Mouse (Mus musculus) cerebellum, adult (tissue): ENCODE results near the gene Kcnj6.
"Not testable (repeated sequence)": the region's sequence is repeated elsewhere in the genome, so short reads cannot be mapped to it uniquely, and the experiment has no call there.

ENCODE experiments used
- ATAC-seq: cut with Nextera tagmentation; 2 replicates; pipeline ENCODE4 v1.9.2; 2017; ENCODE audit warnings: mild to moderate bottlenecking, moderate library complexity, mixed read lengths; ENCODE audit not compliant: insufficient number of reproducible peaks, low FRiP score, low TSS enrichment

Gene Kcnj6

DNA sequence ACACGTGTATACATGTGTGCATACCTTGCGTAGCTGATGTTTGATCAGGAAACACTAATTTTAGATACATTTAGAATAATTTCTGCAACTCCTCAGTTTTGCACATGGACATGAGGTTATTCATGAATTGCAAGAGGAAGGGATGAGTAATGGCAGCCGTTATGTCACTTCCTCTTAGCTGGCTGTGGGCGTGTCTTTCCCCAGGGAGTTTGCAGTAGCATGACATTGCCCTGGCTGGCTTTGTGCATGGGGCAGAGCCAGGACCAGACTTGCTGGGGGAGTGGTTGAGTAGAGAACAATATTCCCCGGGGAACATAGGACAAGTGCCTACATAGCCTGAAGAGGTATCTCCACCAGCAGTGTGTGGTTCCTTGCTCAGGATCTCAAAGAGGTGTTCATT lies 134.0 kb downstream of the Kcnj6 start:
- no peak for ATAC-seq

DNA sequence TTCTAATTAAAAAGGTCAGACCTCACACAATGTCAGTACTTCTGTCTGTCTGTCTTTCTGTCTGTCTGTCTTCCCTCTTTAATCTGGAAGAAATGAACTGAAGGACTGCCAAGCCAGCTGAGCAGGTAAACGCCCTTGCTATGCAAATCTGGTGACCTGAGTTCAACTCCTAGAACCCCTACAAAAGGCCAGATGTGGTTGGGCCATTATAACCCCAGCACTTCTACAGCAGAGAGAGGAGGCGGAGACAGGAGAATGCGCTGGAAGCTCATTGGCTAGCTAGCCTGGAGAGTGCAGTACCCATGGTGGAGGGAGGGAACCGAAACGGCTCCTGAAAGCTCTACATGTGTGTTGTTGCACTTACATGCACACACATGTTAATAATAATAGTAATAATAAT lies 141.5 kb downstream of the Kcnj6 start:
- ATAC-seq: no peak

DNA sequence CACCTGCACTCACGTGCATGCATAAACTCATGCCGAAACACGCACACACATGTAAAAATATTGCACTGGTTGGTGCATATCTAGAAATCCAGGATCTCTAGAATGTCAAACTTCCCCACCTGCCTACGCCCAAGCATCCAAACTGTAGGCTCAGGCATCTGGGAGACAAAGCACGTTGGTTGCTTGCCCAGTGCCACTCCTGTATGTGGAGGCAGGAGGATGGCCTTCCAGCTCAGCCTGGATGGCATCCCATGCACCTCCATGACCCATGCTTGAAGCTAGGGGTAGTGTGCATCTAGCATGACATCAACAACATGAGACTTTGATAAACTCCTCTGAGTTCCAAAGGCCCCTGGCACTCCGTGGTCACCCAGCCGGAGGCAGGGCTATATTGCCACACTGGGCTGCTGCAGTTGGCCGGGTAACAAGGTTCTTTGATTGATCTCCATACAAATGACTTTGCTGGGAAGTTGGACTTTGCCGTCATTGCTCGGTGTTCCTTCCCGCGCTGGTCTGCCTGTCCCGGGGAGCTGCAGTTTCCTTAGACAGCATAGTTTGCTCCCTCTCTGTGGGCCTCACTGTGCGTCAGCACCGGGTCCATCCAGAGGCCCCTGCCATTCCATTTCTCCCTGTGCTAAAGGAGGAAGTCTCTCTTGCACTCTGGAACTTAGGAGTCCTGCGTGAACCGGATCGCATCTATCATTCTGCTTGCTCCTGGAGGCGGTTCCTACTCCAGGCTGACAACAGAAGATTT lies 144.9 kb downstream of the Kcnj6 start:
- ATAC-seq: no peak

DNA sequence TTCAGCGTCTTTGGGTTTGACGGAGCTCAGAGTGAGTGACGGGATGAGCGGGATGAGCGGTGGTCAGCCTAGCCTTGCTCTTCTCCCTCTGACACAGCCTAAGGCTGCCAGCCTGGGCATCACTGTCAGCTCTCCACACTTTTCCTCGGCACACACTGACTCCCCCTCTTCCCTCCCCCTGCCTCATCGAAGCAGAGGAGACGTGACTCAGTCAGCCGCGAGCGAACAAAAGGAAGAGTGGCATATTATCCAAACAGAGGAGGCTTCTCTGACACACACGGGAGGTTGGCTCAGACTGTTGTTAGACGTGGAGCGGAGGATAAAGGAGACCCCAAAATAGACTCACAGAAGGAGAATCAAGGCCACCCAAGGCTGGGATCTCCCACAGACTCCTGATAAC lies 147.1 kb downstream of the Kcnj6 start:
- no peak for ATAC-seq

DNA sequence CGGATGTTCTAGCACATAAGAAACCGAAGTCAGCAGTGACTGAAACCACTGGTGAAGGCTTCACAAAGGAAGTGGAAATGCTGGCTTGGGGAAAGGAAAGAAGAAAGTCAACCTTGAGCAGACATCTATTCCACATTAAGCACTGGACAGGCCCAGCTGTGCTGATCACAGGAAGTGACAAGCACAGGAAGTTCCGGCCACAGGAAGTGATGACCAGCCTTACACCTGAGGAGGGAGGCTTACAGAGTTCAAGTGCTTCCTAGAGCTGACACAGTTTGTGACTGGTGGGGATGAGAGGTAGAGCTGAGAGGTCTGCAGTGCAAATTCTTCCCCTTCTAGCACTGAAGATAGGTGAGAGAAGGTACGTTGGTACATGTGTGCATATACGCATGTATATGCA lies 151.5 kb downstream of the Kcnj6 start:
- no peak for ATAC-seq

DNA sequence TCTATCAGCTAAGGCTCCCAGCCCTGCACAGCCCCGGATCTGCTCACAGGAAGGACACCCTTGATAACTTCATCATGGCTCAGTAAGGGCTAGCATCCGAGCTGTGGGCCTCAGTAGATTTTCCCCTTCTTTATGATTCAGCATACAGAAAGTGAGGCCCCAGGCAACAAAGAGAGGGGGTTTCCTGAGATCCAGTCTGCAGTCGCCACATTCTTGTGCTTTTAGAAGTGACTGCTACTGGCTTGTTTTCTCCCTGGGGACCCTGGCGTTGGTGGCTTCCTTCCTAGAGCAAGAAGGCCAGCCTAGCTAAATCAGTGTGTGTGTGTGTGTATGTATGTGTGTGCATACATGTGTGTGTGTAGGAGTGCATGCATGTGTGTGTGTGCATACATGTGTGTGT lies 152.7 kb downstream of the Kcnj6 start:
- no peak for ATAC-seq

DNA sequence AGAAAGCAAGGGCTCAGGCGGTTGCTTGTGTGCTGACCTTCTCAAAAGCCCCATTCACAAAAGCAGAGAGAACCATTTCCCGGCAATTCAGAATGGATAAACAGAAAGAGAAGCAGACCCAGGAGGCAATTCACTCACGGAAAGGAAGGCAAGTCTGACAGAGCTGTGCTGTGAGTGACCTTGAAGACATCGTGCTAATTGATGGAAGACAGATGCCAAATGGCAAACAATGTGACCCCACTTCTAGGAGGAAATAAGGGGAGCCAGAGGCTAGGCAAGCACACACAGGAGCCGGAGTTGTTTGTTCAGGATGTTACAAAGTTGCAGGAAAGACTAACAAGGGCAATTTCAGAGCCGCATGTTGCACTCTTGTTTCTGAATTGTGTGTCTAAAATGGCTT lies 158.1 kb downstream of the Kcnj6 start:
- ATAC-seq: no peak

DNA sequence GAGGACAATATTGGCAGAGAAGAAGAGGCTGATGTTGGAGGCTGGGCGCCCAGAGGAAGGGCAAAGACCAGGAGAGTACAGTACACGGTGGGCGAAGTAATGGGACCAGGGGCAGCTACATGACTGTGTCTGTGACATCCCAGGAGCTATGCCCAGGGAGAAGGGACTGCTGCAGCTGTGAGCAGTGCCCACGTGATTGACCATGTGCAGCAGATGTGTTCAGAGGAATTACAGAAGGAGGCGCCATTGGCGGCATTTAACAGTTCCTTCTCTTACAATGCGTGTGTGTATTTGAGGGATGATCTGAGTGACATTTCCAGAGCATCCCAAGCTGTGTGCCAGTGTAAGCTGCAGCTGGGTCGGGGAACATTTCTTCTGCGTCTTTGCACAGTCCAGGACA lies 159.6 kb downstream of the Kcnj6 start:
- no peak for ATAC-seq

DNA sequence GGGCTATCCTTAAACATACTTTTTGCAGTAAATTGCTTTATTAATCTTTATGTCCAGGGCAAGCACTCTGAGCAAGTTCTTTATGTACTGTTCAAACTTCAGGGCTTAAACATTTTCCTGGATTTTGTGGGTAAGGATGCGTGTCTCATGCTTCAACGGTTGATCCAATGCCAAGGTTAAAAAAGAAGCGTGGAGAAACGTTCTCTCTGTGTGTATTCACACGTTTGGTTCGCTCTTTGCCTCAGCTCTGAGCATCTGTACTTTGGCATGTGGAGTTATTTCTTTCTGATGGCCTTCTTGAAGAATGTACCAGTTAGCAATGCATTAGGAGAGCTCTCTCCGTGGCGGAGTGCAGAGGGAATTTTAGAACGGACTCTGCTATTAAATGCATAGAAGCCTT lies 163.0 kb downstream of the Kcnj6 start:
- no peak for ATAC-seq

DNA sequence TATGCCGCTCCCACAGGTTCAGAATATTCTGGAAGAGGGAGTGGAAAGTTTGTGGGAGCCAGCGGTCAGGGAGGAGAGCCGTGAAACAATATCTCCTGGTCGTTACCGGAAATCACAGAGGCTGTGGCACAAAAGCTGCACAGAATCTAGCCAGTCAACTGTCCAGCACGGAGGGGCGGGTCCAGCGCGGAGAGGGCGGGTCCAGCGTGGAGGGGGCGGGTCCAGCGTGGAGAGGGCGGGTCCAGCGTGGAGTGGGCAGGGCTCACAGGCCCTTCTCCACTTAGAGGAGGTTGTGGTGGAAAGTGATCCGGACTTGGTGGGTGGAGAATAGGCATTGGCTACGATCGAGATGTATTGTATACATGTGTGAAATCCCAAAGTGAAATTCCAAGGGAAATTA lies 169.3 kb downstream of the Kcnj6 start:
- no peak for ATAC-seq

DNA sequence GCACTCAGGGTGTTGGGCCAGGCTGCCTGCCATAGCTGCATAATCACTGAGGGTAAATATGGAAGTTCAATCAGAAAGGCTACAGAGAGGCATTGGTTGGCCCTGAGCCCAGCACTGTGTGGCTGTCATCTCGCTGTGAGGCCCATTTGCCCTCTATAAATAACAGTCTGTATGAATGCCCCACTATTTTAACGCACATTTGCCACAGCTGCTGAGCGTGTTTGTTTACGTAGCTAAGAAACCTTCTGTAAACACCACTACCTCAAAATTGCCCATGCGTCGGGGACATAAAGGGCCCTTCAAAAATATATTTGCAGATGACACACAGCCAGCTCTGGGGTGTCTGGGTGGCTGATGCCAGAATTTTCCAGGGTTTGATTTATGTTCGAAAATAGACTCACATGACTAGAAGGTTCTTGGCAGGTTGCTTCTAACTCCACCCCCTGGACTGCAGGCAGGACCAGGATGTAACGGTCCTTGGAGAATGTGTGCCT lies 170.4 kb downstream of the Kcnj6 start:
- peak; percentile 46; the same call in 1 of the 2 replicates for ATAC-seq

DNA sequence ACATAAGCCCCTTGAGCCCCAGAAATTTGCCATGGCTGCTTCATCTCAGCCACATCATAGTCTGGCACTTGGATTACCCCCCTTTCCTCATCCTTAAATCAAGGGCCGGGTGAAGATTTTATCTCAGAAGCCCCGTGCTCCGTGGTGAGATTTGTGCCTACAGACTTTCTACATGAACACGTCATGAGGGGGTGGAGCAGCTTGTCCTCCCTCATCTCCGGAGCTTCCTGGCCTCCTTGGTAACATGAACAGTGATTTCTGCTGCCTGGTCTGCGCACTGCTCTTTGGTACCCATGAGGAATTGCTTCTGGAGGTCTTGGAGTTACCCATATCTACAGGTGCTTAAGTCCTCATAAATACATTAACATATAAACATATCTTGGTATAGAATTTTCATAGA lies 172.2 kb downstream of the Kcnj6 start:
- no peak for ATAC-seq

DNA sequence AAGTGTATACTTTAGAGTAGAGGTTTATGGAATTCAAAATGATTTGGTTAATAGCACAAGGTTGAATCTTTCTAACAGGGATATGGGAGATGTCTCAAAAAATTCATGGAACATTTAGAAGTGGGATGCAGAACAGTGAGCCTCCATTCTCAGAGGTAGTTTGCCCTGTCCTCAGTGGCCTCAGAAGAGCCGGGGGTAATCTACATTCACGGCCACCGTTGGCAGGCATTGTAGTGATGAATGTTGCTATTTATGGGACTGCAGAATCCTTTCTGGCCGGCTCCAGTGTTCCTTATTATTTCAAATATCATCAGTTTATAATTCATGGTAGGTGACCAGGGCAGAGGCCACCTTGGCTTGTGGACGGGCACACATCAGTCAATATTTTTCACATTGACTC lies 174.9 kb downstream of the Kcnj6 start:
- no peak for ATAC-seq

DNA sequence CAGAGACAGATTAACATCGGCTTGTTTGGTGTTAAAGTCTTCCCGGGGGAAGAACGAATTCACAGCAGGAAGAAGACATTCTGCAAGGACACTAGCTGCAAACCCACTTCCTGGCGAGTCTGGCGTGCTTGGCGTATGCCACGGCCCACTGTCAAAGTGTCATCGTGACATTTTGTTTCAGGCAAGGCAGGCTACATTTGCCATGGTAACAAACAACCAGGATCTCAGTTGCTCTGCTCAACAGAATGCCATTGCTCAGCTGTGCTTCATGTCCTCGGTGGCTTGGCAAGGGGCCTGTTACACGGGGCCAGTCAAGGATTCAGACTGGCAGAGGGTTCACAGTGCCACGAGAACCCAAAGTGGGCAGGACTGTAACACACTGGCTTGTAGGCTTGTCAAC lies 175.9 kb downstream of the Kcnj6 start:
- ATAC-seq: no peak

DNA sequence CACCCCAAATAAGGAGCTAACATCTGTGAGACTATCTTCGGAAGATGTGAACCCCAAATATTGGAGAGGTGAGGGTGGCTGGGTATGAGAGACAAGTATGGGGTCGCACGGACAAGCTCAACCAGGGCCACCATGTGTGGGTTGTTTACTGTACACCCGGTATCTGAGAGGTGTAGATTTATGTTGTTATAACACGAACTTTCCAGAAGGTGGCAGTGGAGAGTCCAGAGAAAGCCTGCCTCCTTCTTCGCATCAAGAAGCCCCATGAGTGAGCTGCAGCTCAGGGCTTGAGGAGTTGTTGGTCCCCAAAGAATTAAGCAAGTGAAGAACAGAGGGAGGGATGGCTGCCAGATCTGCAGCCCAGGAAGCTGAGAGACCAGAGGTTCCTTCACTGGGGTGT lies 181.1 kb downstream of the Kcnj6 start:
- peak; percentile 76 for ATAC-seq

DNA sequence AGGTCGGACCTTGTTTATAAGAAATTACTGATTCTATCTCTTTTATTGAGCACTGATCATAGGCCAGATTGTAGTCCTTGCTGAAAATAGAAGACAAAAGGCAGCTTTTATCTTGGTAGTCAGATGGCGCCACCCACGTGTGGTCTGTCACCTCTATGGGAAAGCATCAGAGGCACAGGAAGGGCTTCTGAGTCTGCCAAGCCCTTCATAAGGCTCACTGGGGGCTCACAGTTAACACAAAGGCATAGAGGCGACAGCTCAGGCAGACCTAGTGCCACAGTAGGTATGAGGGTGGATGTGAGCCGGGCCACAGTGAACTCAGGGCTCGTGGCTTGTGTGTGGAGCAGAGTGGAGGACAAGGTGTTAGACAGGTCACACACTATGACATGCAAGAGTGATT lies 181.6 kb downstream of the Kcnj6 start:
- peak; percentile 59; the same call in 1 of the 2 replicates for ATAC-seq

DNA sequence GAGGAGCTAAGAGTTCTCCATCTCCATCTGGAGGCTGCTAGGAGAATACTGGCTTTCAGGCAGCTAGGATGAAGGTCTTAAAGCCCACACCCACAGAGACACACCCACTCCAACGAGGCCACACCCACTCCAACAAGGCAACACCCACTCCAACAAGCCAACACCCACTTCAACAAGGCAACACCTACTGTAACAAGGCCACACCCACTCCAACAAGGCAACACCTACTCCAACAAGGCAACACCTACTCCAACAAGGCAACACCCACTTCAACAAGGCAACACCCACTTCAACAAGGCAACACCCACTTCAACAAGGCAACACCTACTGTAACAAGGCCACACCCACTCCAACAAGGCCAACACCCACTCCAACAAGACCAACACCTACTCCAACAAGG lies 188.2 kb downstream of the Kcnj6 start:
- ATAC-seq: not testable (repeated sequence)

DNA sequence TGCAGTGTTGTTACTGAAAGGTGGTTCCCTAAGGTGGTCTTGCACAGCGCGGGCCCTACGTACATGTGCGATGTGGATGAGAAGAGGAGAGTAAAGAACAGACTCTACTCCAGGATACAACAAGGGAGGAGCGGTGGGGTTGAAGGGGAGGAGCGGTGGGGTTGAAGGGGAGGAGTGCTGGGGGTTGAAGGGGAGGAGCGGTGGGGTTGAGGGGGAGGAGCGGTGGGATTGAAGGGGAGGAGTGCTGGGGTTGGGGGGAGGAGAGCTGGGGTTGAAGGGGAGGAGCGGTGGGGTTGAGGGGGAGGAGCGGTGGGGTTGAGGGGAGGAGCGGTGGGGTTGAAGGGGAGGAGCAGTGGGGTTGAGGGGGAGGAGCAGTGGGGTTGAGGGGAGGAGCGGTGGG lies 199.3 kb downstream of the Kcnj6 start:
- no peak for ATAC-seq

DNA sequence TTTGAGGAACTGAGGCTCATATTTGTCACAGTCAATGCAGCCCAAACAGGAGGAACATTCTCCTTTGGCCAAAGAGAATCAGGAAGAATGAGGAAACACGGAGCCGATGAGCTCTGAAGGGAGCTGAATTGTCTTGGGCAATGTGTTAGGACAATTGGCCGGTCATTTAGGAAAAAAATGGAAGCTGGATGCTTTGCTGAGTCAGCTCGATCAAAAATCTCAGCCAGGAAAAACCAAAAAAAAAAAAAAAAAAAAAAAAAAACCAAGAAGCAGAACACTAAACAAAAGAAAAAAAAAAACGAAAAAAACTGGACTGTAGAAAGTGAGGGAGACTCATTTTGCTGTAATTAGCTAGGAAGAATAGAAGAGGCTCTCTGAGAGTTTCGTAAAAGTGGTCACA lies 200.1 kb downstream of the Kcnj6 start:
- ATAC-seq: no peak

DNA sequence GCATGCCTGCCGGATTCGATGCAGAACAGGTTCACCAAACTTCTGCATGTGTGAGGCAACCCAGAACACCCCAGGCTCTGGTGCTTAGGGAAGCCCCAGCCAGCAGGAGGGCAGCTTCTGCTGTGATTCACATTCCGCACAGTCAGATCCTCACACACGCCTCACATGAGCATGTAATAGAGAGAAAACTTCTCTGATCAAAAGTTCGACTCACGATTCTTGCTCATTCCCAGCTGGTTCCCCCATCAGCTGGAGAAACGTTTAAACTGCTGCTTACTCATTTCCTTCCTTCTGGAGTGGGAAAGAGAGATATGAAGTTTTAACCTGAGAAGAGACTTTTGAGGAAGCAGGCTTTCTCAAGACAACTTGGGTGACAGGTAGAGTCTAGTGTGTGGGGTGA lies 204.5 kb downstream of the Kcnj6 start:
- no peak for ATAC-seq

DNA sequence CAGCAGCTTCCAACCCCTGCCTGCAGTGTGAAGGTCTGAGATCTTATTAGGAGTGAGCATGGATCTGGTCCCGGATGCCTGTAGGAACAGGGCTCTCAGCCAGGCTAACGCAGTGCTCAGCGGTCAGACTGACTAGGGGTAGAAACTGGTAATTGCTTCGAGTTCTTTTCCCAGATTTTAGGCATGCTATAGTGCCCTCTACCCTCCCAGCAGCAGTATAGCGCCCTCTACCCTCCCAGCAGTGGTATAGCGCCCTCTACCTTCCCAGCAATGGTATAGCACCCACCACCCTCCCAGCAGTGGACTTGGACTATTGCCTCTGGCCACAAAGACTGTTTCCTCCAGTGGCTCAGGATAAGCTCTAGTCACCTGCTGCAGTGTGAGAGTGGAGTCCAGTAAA lies 207.5 kb downstream of the Kcnj6 start:
- ATAC-seq: peak; percentile 65

DNA sequence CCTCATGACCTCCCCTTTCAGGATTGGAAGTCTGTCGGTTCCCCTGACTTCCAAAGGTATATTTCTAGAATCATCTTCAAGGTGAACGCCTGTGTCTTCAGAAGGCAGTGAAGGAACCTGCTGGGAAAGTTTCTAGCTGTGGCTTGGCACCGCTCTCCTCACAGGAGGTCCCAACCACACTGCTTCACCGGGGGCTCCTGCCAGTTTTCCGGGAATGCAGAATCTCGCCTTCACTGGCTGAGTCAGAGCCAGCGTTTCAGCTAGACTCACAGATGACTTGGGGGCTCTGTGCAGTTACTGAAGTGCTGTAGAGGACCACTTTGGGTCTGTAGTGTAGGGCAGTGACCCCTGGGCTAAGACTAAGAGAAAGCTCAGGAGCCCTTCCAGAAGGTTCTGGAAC lies 208.8 kb downstream of the Kcnj6 start:
- ATAC-seq: no peak

DNA sequence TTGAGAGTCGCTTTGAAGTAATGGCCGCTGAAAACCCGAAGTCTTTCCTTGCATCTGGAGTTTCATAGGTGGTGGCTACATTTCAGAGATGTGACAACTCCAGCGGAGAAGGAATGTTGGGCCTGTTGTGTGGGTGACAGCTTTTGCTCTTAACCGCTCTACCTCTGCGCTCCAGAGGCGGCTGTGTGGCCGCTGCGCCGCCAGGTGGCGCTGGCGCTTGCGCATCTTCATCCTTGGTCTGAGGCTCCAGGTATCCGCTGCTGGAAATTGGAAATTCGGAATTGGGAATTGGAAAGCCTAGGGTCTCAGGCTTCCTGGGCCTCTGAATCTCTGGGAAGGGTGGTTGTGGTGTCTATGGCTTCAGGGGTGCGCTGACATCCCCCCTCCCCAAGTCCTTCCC lies 209.3 kb downstream of the Kcnj6 start:
- peak; percentile 60 for ATAC-seq
